Mouse (Mus musculus) kidney, postnatal 0 days (tissue): ENCODE data around the gene Ankrd49. TPM values are rescaled to one million over a fixed set of nuclear protein-coding genes. Genes with fewer than 3 reads are reported as not detected.

ENCODE experiments used
- ATAC-seq: fragments of 200-750 bp; cut with Nextera tagmentation; replicated peaks from 2 replicates; pipeline ENCODE4 v1.8.0; 2017; ENCODE audit warnings: low read depth, moderate number of reproducible peaks, moderate TSS enrichment, moderate library complexity; ENCODE audit not compliant: low FRiP score
- DNase-seq: peaks from one replicate; pipeline ENCODE4 v3.0.0-alpha.2; 2016; ENCODE audit warnings: low spot score
- H3K27ac ChIP-seq: fragments of 300-500 bp; sonication (generic); 2 replicates; pipeline ENCODE4 v1.5.1; 2014; ENCODE audit warnings: mild to moderate bottlenecking
- H3K27me3 ChIP-seq: fragments of 300-500 bp; sonication (generic); 2 replicates; pipeline ENCODE4 v1.6.1; 2014; ENCODE audit warnings: low read length, mixed read lengths; ENCODE audit not compliant: insufficient read depth
- H3K36me3 ChIP-seq: fragments of 300-500 bp; sonication (generic); 2 replicates; pipeline ENCODE4 v1.6.1; 2014; ENCODE audit warnings: low read length, mixed read lengths; ENCODE audit not compliant: insufficient read depth
- H3K4me1 ChIP-seq: fragments of 300-500 bp; sonication (generic); replicated peaks from 2 replicates; pipeline ENCODE4 v1.6.1; 2014; ENCODE audit warnings: antibody characterized with exemption, low read length, mixed read lengths; ENCODE audit not compliant: insufficient read depth
- H3K4me2 ChIP-seq: fragments of 300-500 bp; sonication (generic); 2 replicates; pipeline ENCODE4 v1.6.1; 2014; ENCODE audit warnings: mild to moderate bottlenecking, low read length, moderate library complexity, mixed read lengths
- H3K4me3 ChIP-seq: fragments of 300-500 bp; sonication (generic); replicated peaks from 2 replicates; pipeline ENCODE4 v1.5.1; 2014; ENCODE audit warnings: low read depth, low read length
- H3K9ac ChIP-seq: fragments of 300-500 bp; sonication (generic); 2 replicates; pipeline ENCODE4 v1.6.1; 2014; ENCODE audit warnings: low read depth, low read length
- H3K9me3 ChIP-seq: fragments of 300-500 bp; sonication (generic); replicated peaks from 2 replicates; pipeline ENCODE4 v1.6.1; 2016; ENCODE audit warnings: low read length, inconsistent platforms, mixed read lengths
- CTCF ChIP-seq: IDR thresholded peaks from 2 replicates; pipeline ENCODE4 v1.5.1; 2016; ENCODE audit warnings: antibody characterized with exemption, low read depth, mild to moderate bottlenecking, moderate library complexity
- WGBS: fragments of 180-500 bp; shearing (Covaris S2); extraction: QIAGEN DNeasy Blood & Tissue Kit; methylation state at CpG from one replicate; pipeline ENCODE4 v1.1.7; 2014; 5-methylcytosine and 5-hydroxymethylcytosine counted together
- polyA plus RNA-seq: library from polyadenylated mRNA; unstranded; fragments of >200 nt; fragmentation: Nextera tagmentation; extraction: Ambion mirVana; gene quantifications from 2 replicates; pipeline ENCODE4 v1.2.1, GENCODE M21; 2015

Ankrd49 gene
- 40.1 and 40.7 TPM in 2 replicates for polyA plus RNA-seq

GRCm38 (mm10) chr9:14784039-14785002 lies at the start of gene Ankrd49, which contains the start of gene Mre11a:
Ankrd49 (minus strand) TSS chr9:14784856.
Mre11a (plus strand) TSS chr9:14784654.
- Histone ChIP-seq H3K9ac (peak within 1 kb of the TSS; percentile 84), H3K9me3 (no peaks in the 10 kb centered on the region), H3K27me3 (no peaks in the 10 kb centered on the region), H3K4me3 (peak within 1 kb of the TSS; percentile 67), H3K4me2 (peak within 1 kb of the TSS; percentile 70), H3K27ac (peak within 1 kb of the TSS; percentile 93), H3K36me3 (peaks cover 12% of the 10 kb centered on the region; the same call in 1 of the 2 replicates), H3K4me1 (no peaks in the 10 kb centered on the region)
- TF ChIP-seq CTCF: peak; percentile 28; the same call in 1 of the 2 replicates
- ATAC-seq (peak; percentile 99), DNase-seq (peak; percentile 99)
- under 1% methylated on average over 62 of the region's 62 CpGs for WGBS

GRCm38 (mm10) chr9:14832046-14832445 lies 47.4 kb upstream of the Ankrd49 start:
- DNase-seq: no peak
- H3K27ac ChIP-seq: no peak overlapping the region
- no peaks in the 10 kb centered on the region for H3K4me1 ChIP-seq
- H3K4me2 ChIP-seq: no peak overlapping the region
- 82% methylated on average over 5 of the region's 5 CpGs for WGBS
- ATAC-seq: no peak
- H3K9me3 ChIP-seq: no peaks in the 10 kb centered on the region
- no peaks in the 10 kb centered on the region for H3K27me3 ChIP-seq
- H3K4me3 ChIP-seq: no peak overlapping the region
- TF ChIP-seq CTCF: no peak; the same call in 1 of the 2 replicates
- H3K9ac ChIP-seq: no peak overlapping the region
- 0 out of 2 replicates have a peak, but pooled peaks cover 24% of the 10 kb centered on the region for H3K36me3 ChIP-seq

- no peak for ATAC-seq
- no peak for DNase-seq
- 60% methylated on average over 2 of the region's 2 CpGs for WGBS
- H3K4me1 ChIP-seq: no peaks in the 10 kb centered on the region
- TF ChIP-seq CTCF: no peak
- H3K9me3 ChIP-seq: no peaks in the 10 kb centered on the region
- H3K9ac ChIP-seq: no peak overlapping the region
- H3K36me3 ChIP-seq: peaks cover 23% of the 10 kb centered on the region; the same call in 1 of the 2 replicates
- H3K27me3 ChIP-seq: no peaks in the 10 kb centered on the region
- no peak overlapping the region for H3K4me3 ChIP-seq
- no peak overlapping the region for H3K4me2 ChIP-seq
- H3K27ac ChIP-seq: no peak overlapping the region
These were observed 43.2 kb upstream of the Ankrd49 start for GRCm38 (mm10) chr9:14827875-14828274.

DNA sequence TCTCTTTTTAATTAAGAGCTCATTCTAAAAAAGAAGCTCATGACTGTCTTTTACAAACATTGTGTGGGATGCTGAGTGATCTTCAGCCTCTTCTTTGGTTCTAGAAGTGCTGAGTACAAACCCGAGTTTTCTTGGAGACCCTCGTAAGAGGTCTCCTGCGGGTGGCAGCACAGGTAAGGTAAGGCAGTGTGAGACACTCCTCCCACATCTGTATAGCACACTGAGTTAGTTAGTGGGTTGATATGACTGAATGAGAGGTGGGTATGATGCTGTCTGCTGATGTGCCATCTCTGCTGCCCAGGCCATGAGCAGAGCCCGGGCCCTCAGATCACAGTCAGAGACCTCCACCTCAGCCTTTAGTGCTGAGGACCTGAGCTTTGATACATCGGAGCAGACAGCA lies 40.2 kb upstream of the Ankrd49 start:
- Histone ChIP-seq H3K36me3 (peaks cover 25% of the 10 kb centered on the region; the same call in 1 of the 2 replicates), H3K4me1 (no peaks in the 10 kb centered on the region), H3K27ac (no peak overlapping the region), H3K9me3 (no peaks in the 10 kb centered on the region), H3K4me3 (no peak overlapping the region), H3K27me3 (no peaks in the 10 kb centered on the region), H3K4me2 (no peak overlapping the region), H3K9ac (no peak overlapping the region)
- DNase-seq (no peak), ATAC-seq (no peak)
- 88% methylated on average over 5 of the region's 5 CpGs for WGBS
- TF ChIP-seq CTCF: peak; percentile 29; the same call in 1 of the 2 replicates

DNA sequence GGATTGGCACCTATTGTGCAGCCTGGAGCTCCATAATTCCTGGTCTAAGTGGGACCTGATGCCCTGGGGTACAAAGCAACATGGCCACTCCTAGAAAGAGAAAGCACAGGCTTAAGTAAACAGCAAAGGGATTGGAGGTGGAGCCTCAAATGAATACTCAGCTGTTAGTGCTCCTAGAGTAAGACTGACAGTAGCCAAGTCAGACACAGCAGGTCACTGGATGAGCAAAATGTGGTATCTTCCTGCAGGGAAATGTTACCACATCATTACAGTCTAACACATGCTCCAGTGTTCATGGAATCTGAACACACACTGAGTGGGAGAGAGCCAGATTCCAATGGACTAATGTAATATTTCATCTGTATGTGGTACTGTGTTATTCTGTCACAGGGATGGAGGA lies 36.7 kb upstream of the Ankrd49 start:
- Histone ChIP-seq H3K4me1 (no peaks in the 10 kb centered on the region), H3K9ac (no peak overlapping the region), H3K27me3 (no peaks in the 10 kb centered on the region), H3K36me3 (peaks cover 41% of the 10 kb centered on the region), H3K4me3 (no peak overlapping the region), H3K9me3 (no peaks in the 10 kb centered on the region), H3K4me2 (no peak overlapping the region), H3K27ac (no peak overlapping the region)
- DNase-seq: no peak
- no peak for TF ChIP-seq CTCF
- ATAC-seq: no peak

- no peak for ATAC-seq
These were observed 25.5 kb upstream of the Ankrd49 start for GRCm38 (mm10) chr9:14810111-14810510.

More at GRCm38 (mm10) chr9:14810111-14810510, 25.5 kb upstream of the Ankrd49 start:
- Histone ChIP-seq H3K4me2 (no peak overlapping the region), H3K4me1 (no peaks in the 10 kb centered on the region), H3K4me3 (no peak overlapping the region), H3K27ac (no peak overlapping the region), H3K9ac (no peak overlapping the region), H3K27me3 (no peaks in the 10 kb centered on the region), H3K9me3 (no peaks in the 10 kb centered on the region), H3K36me3 (peaks cover 27% of the 10 kb centered on the region)
- DNase-seq: no peak
- TF ChIP-seq CTCF: no peak
- 91% methylated on average over 5 of the region's 5 CpGs for WGBS
